Mouse (Mus musculus): ENCODE measurements at regions not wholly inside any gene's neighbourhood (a gene's known extent, or its start where the extent isn't known, plus 50 kb on each side); places are given as distances from the start of the nearest gene placed in this dataset.

- no peak for DNase-seq (ENCODE audit: low spot score in 2 of 2)
These were observed 175.7 kb downstream of the Hdgfl1 start for GRCm38 (mm10) chr13:26594313-26594712.

GRCm38 (mm10) chr13:26593750-26594149 lies 176.2 kb downstream of the Hdgfl1 start:
- DNase-seq (ENCODE audit: low spot score in 2 of 2): no peak

GRCm38 (mm10) chr13:26575890-26576543 lies 193.9 kb downstream of the Hdgfl1 start:
- no peak for DNase-seq (ENCODE audit: low spot score in 2 of 2)

- DNase-seq (ENCODE audit: low spot score in 2 of 2): no peak
These were observed 200.5 kb downstream of the Hdgfl1 start for GRCm38 (mm10) chr13:26569422-26569821.

- no peak for DNase-seq (ENCODE audit: low spot score in 2 of 2)
These were observed 204.8 kb downstream of the Hdgfl1 start for GRCm38 (mm10) chr13:26564941-26565862.

- DNase-seq (ENCODE audit: low spot score in 2 of 2): no peak
These were observed 211.6 kb downstream of the Hdgfl1 start for GRCm38 (mm10) chr13:26558366-26558765.

- no peak for DNase-seq (ENCODE audit: low spot score in 2 of 2)
These were observed 215.7 kb downstream of the Hdgfl1 start for GRCm38 (mm10) chr13:26554266-26554665.

- no peak for DNase-seq (ENCODE audit: low spot score in 2 of 2)
These were observed 217.8 kb downstream of the Hdgfl1 start for GRCm38 (mm10) chr13:26552122-26552521.

- DNase-seq (ENCODE audit: low spot score in 2 of 2): no peak
These were observed 231.0 kb downstream of the Hdgfl1 start for GRCm38 (mm10) chr13:26538928-26539327.

- DNase-seq (ENCODE audit: low spot score in 2 of 2): no peak
These were observed 233.4 kb downstream of the Hdgfl1 start for GRCm38 (mm10) chr13:26536575-26536974.

- DNase-seq (ENCODE audit: low spot score in 2 of 2): no peak
These were observed 237.2 kb downstream of the Hdgfl1 start for GRCm38 (mm10) chr13:26532761-26533160.

GRCm38 (mm10) chr13:26519054-26519453 lies 250.9 kb downstream of the Hdgfl1 start:
- DNase-seq (ENCODE audit: low spot score in 2 of 2): no peak

GRCm38 (mm10) chr13:26518425-26518824 lies 251.5 kb downstream of the Hdgfl1 start:
- no peak for DNase-seq (ENCODE audit: low spot score in 2 of 2)

GRCm38 (mm10) chr13:26517646-26518045 lies 252.3 kb downstream of the Hdgfl1 start:
- DNase-seq (ENCODE audit: low spot score in 2 of 2): no peak

GRCm38 (mm10) chr13:26510448-26510847 lies 259.5 kb downstream of the Hdgfl1 start:
- DNase-seq (ENCODE audit: low spot score in 2 of 2): no peak

- no peak for DNase-seq (ENCODE audit: low spot score in 2 of 2)
These were observed 260.1 kb downstream of the Hdgfl1 start for GRCm38 (mm10) chr13:26509841-26510240.

- DNase-seq (ENCODE audit: low spot score in 2 of 2): no peak
These were observed 266.2 kb downstream of the Hdgfl1 start for GRCm38 (mm10) chr13:26503744-26504143.

- no peak for DNase-seq (ENCODE audit: low spot score in 2 of 2)
These were observed 272.9 kb downstream of the Hdgfl1 start for GRCm38 (mm10) chr13:26497086-26497485.

- DNase-seq (ENCODE audit: low spot score in 2 of 2): no peak
These were observed 274.1 kb downstream of the Hdgfl1 start for GRCm38 (mm10) chr13:26495871-26496270.

- no peak for DNase-seq (ENCODE audit: low spot score in 2 of 2)
These were observed 300.6 kb downstream of the Hdgfl1 start for GRCm38 (mm10) chr13:26469343-26469742.

- DNase-seq (ENCODE audit: low spot score in 2 of 2): no peak
These were observed 302.4 kb downstream of the Hdgfl1 start for GRCm38 (mm10) chr13:26467526-26467925.

- DNase-seq (ENCODE audit: low spot score in 2 of 2): no peak
These were observed 305.4 kb downstream of the Hdgfl1 start for GRCm38 (mm10) chr13:26464523-26464922.

GRCm38 (mm10) chr13:26464096-26464495 lies 305.9 kb downstream of the Hdgfl1 start:
- DNase-seq (ENCODE audit: low spot score in 2 of 2): no peak

All from urinary bladder, postnatal 4 days (tissue).